Mouse (Mus musculus) brain, embryonic 14.5 days (tissue): ENCODE results near the gene Ccdc12. TPM values are rescaled to one million over a fixed set of nuclear protein-coding genes. Genes with fewer than 3 reads are reported as not detected.
A peak's percentile ranks its signal among the peaks of the same experiment; 100 is the strongest.

Experiments used
- DNase-seq: peaks from one replicate; pipeline ENCODE4 v3.0.0-alpha.2; 2011; ENCODE audit warnings: low read depth
- CTCF ChIP-seq: fragments of 200-500 bp; IDR thresholded peaks from 2 replicates; pipeline ENCODE4 v1.5.1; 2012; ENCODE audit warnings: inconsistent platforms, mild to moderate bottlenecking, moderate library complexity, borderline replicate concordance; ENCODE audit not compliant: insufficient read depth, insufficient read length; ENCODE audit errors: extremely low read depth
- POLR2A ChIP-seq: fragments of 200-500 bp; IDR thresholded peaks from 2 replicates; pipeline ENCODE4 v1.6.1; 2012; ENCODE audit warnings: mild to moderate bottlenecking, inconsistent platforms, borderline replicate concordance; ENCODE audit not compliant: poor library complexity, insufficient read depth, insufficient read length, severe bottlenecking; ENCODE audit errors: extremely low read depth
- polyA plus RNA-seq: library from polyadenylated mRNA; depleted of rRNA; stranded (reverse); fragments of >200 nt; gene quantifications from 2 replicates; pipeline ENCODE4 v1.2.3, GENCODE M21; 2012

Ccdc12 gene
- polyA plus RNA-seq, 1 experiment, result 76.0 TPM

- no peak for TF ChIP-seq POLR2A
- TF ChIP-seq CTCF, result no peak
- DNase-seq, result no peak
These were observed 62.5 kb downstream of the Ccdc12 start for GRCm38 (mm10) chr9:110718810-110719209.

GRCm38 (mm10) chr9:110719977-110720376, 63.7 kb downstream of the Ccdc12 start:
- no peak for TF ChIP-seq CTCF
- no peak for DNase-seq

- no peak for TF ChIP-seq POLR2A
- TF ChIP-seq CTCF, result no peak
- no peak for DNase-seq
These were observed 65.8 kb downstream of the Ccdc12 start for GRCm38 (mm10) chr9:110722060-110722459.

GRCm38 (mm10) chr9:110725721-110726135, 69.4 kb downstream of the Ccdc12 start:
- TF ChIP-seq CTCF (no peak), POLR2A (no peak)
- peak; percentile 73 for DNase-seq

- TF ChIP-seq CTCF (no peak), POLR2A (no peak)
- peak; percentile 34 for DNase-seq
These were observed 70.6 kb downstream of the Ccdc12 start for GRCm38 (mm10) chr9:110726867-110727266.

GRCm38 (mm10) chr9:110729841-110730240, 73.5 kb downstream of the Ccdc12 start:
- no peak for TF ChIP-seq POLR2A
- TF ChIP-seq CTCF, result peak; percentile 78

GRCm38 (mm10) chr9:110731859-110732258, 75.6 kb downstream of the Ccdc12 start:
- TF ChIP-seq POLR2A, result no peak
- TF ChIP-seq CTCF, result no peak

More at GRCm38 (mm10) chr9:110729841-110730240, 73.5 kb downstream of the Ccdc12 start:
- DNase-seq, result peak; percentile 30

GRCm38 (mm10) chr9:110732623-110733022, 76.3 kb downstream of the Ccdc12 start:
- TF ChIP-seq POLR2A (no peak), CTCF (no peak)
- peak; percentile 83 for DNase-seq

More at GRCm38 (mm10) chr9:110731859-110732258, 75.6 kb downstream of the Ccdc12 start:
- DNase-seq, result no peak

GRCm38 (mm10) chr9:110733102-110733501, 76.8 kb downstream of the Ccdc12 start:
- DNase-seq, result no peak
- TF ChIP-seq POLR2A, result no peak
- TF ChIP-seq CTCF, result no peak

- DNase-seq, result no peak
- TF ChIP-seq CTCF (no peak), POLR2A (no peak)
These were observed 77.9 kb downstream of the Ccdc12 start for GRCm38 (mm10) chr9:110734154-110734553.

GRCm38 (mm10) chr9:110736362-110736761, 80.1 kb downstream of the Ccdc12 start:
- TF ChIP-seq CTCF (no peak), POLR2A (no peak)
- no peak for DNase-seq

- peak; percentile 31; the same call in 1 of the 2 replicates for TF ChIP-seq CTCF
- TF ChIP-seq POLR2A, result no peak
These were observed 81.8 kb downstream of the Ccdc12 start for GRCm38 (mm10) chr9:110738054-110738453.

GRCm38 (mm10) chr9:110739961-110740360, 83.7 kb downstream of the Ccdc12 start:
- no peak for TF ChIP-seq POLR2A
- no peak for TF ChIP-seq CTCF
- DNase-seq, result no peak

More at GRCm38 (mm10) chr9:110738054-110738453, 81.8 kb downstream of the Ccdc12 start:
- DNase-seq, result no peak

- no peak for DNase-seq
- no peak for TF ChIP-seq POLR2A
- TF ChIP-seq CTCF, result no peak
These were observed 85.5 kb downstream of the Ccdc12 start, which contains the start of gene Myl3 for GRCm38 (mm10) chr9:110741711-110742294. Myl3 (plus strand) TSS chr9:110741861.
